Mouse (Mus musculus) hindbrain, postnatal 0 days (tissue): ENCODE measurements at regions not wholly inside any gene's neighbourhood (a gene's known extent, or its start where the extent isn't known, plus 50 kb on each side); places are given as distances from the start of the nearest gene placed in this dataset.

Source experiments
- ATAC-seq: fragments of 200-750 bp; cut with Nextera tagmentation; 2 replicates; pipeline ENCODE4 v1.8.0; 2017; ENCODE audit warnings: mild to moderate bottlenecking, moderate TSS enrichment, moderate library complexity
- DNase-seq: peaks from one replicate; pipeline ENCODE4 v3.0.0-alpha.2; 2015; ENCODE audit warnings: low spot score
- H3K27ac ChIP-seq: fragments of 300-500 bp; sonication (generic); 2 replicates; pipeline ENCODE4 v1.5.1; 2014; ENCODE audit warnings: mild to moderate bottlenecking
- H3K27me3 ChIP-seq: fragments of 300-500 bp; sonication (generic); 2 replicates; pipeline ENCODE4 v1.6.1; 2014; ENCODE audit warnings: low read length, mixed read lengths; ENCODE audit not compliant: insufficient read depth
- H3K36me3 ChIP-seq: fragments of 300-500 bp; sonication (generic); 2 replicates; pipeline ENCODE4 v1.6.1; 2014; ENCODE audit warnings: low read length, mixed read lengths; ENCODE audit not compliant: insufficient read depth
- H3K4me1 ChIP-seq: fragments of 300-500 bp; sonication (generic); 2 replicates; pipeline ENCODE4 v1.6.1; 2014; ENCODE audit warnings: antibody characterized with exemption, low read length, mixed read lengths; ENCODE audit not compliant: insufficient read depth
- H3K4me2 ChIP-seq: fragments of 300-500 bp; sonication (generic); 2 replicates; pipeline ENCODE4 v1.6.1; 2014; ENCODE audit warnings: low read depth, mild to moderate bottlenecking, low read length, moderate library complexity, mixed read lengths
- H3K4me3 ChIP-seq: fragments of 300-500 bp; sonication (generic); 2 replicates; pipeline ENCODE4 v1.5.1; 2014; ENCODE audit warnings: low read length
- H3K9ac ChIP-seq: fragments of 300-500 bp; sonication (generic); replicated peaks from 2 replicates; pipeline ENCODE4 v1.6.1; 2014; ENCODE audit warnings: mild to moderate bottlenecking, low read length, moderate library complexity, mixed read lengths
- H3K9me3 ChIP-seq: fragments of 300-500 bp; sonication (generic); 2 replicates; pipeline ENCODE4 v1.6.1; 2016; ENCODE audit warnings: low read length, mixed read lengths
- CTCF ChIP-seq: IDR thresholded peaks from 2 replicates; pipeline ENCODE4 v1.5.1; 2016; ENCODE audit warnings: antibody characterized with exemption, control low read depth, low read depth
- WGBS: fragments of 180-500 bp; shearing (Covaris S2); extraction: QIAGEN DNeasy Blood & Tissue Kit; methylation state at CpG from one replicate; pipeline ENCODE4 v1.1.7; 2014; 5-methylcytosine and 5-hydroxymethylcytosine counted together

DNA sequence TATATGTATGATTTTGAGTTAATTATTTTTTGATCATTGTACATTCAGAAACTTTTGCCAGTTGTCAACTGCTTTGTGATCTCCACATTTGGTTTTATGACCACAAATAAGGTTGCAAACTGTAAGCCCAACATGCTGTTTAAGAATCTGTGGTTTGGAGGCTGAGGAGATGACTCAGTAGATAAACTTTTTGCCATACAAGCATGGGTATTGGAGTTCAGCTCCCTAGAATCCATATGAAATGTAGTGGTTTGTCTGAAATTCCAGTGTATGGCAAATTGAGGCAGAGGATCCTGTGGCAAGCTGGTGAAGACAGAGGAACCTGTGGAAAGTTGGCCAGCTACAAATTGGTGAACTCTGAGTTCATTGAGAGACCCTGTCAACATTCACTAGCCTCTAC, 234.6 kb upstream of the Tbc1d5 start:
- Histone ChIP-seq H3K4me2 (no peak overlapping the region), H3K4me3 (no peak overlapping the region), H3K27me3 (no peaks in the 10 kb centered on the region), H3K27ac (no peak overlapping the region), H3K9me3 (no peaks in the 10 kb centered on the region), H3K9ac (no peak overlapping the region), H3K36me3 (no peaks in the 10 kb centered on the region), H3K4me1 (no peaks in the 10 kb centered on the region)
- ATAC-seq (no peak), DNase-seq (no peak)
- no peak for TF ChIP-seq CTCF

DNA sequence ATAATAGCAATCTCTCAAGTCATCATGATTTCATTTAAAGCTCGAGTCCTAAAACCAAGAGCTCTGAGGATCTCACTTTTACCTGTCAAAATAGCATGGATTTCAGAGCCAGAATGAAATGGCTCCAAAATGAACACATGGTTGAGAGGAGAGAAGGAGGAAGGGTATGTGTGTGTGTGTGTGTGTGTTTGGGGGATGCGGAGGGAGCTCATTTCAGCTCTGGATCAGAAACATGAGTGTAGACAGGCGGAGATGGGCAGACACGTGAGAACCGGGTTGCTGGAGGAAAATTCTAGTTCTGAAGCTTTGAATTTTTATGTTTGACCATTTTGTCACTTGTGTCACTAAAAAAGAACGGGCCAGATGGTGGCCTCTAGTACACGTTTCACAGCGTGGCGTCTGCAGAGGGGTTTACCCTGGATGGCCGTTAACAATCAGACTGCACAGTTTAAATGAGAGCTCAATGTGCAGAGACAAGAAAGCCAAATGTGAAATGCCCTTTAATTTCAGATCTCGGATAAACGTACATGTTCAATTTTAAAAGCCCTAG, 232.5 kb upstream of the Tbc1d5 start:
- 85% methylated on average over 12 of the region's 12 CpGs for WGBS

DNA sequence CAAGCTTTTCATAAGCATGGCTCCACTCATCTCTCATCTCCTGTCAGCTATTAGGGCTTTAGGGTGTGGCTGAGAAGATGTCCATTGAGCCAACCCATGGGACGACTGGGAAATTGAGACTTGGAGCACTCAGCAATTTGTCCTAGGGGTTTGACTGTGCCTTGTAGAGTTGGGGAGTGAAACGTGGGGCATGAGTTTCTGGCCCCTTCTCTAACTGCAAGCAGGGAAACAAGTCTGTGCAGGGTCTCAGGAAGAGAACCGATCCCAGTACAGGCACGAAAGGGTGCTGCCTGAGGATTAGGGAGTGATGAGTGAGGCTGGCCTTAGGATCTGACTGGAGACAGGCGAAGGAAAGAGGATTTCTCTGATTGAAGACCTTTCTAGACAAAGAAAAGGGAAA, 229.7 kb upstream of the Tbc1d5 start:
- Histone ChIP-seq H3K36me3 (no peaks in the 10 kb centered on the region), H3K9ac (no peak overlapping the region), H3K4me3 (no peak overlapping the region), H3K4me1 (no peaks in the 10 kb centered on the region), H3K27ac (no peak overlapping the region), H3K27me3 (no peaks in the 10 kb centered on the region), H3K9me3 (no peaks in the 10 kb centered on the region), H3K4me2 (no peak overlapping the region)
- DNase-seq (no peak), ATAC-seq (no peak)
- WGBS, result 68% methylated on average over 5 of the region's 5 CpGs
- TF ChIP-seq CTCF, result no peak

More for the DNA sequence above, 232.5 kb upstream of the Tbc1d5 start:
- H3K9ac ChIP-seq, result no peak overlapping the region
- H3K4me3 ChIP-seq, result no peak overlapping the region
- no peaks in the 10 kb centered on the region for H3K27me3 ChIP-seq
- H3K36me3 ChIP-seq, result no peaks in the 10 kb centered on the region
- H3K4me2 ChIP-seq, result no peak overlapping the region
- H3K27ac ChIP-seq, result no peak overlapping the region
- H3K4me1 ChIP-seq, result no peaks in the 10 kb centered on the region
- H3K9me3 ChIP-seq, result no peaks in the 10 kb centered on the region
- no peak for ATAC-seq
- TF ChIP-seq CTCF, result no peak
- DNase-seq, result no peak

- H3K27ac ChIP-seq, result no peak overlapping the region
- no peaks in the 10 kb centered on the region for H3K27me3 ChIP-seq
- no peaks in the 10 kb centered on the region for H3K36me3 ChIP-seq
- ATAC-seq (no peak), DNase-seq (no peak)
- H3K4me2 ChIP-seq, result no peak overlapping the region
- no peak overlapping the region for H3K9ac ChIP-seq
- no peak overlapping the region for H3K4me3 ChIP-seq
- H3K9me3 ChIP-seq, result no peaks in the 10 kb centered on the region
- 75% methylated on average over 3 of the region's 3 CpGs for WGBS
- no peak for TF ChIP-seq CTCF
- H3K4me1 ChIP-seq, result no peaks in the 10 kb centered on the region
These were observed 229.2 kb upstream of the Tbc1d5 start for GRCm38 (mm10) chr17:51408367-51408766.

DNA sequence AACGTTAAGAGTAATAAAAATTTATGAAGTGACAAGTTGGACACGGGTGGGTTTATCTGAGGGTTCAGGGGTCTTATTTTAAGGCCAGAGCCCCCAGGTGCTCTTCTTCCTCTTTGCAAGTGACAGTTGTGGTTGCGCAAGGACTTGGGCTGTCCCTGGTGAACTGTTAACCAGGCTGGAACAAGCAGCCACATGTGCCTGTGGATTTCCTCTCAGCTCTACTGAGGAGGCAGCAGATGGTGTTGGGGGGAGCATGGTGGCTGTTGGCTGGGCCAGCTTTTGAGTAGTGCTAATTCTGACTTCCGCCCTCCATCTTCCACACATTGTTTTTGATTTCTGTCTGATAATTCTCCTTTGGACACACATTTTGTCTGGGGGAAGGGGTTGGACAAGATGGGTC, 227.9 kb upstream of the Tbc1d5 start:
- no peaks in the 10 kb centered on the region for H3K36me3 ChIP-seq
- 87% methylated on average over 4 of the region's 4 CpGs for whole genome bisulfite sequencing
- no peak overlapping the region for H3K4me2 ChIP-seq
- no peak overlapping the region for H3K27ac ChIP-seq
- no peak overlapping the region for H3K9ac ChIP-seq
- ATAC-seq (no peak), DNase-seq (no peak)
- no peaks in the 10 kb centered on the region for H3K27me3 ChIP-seq
- no peaks in the 10 kb centered on the region for H3K9me3 ChIP-seq
- no peak for TF ChIP-seq CTCF
- H3K4me1 ChIP-seq, result no peaks in the 10 kb centered on the region
- H3K4me3 ChIP-seq, result no peak overlapping the region

GRCm38 (mm10) chr17:51405059-51405458, 225.9 kb upstream of the Tbc1d5 start:
- no peaks in the 10 kb centered on the region for H3K36me3 ChIP-seq
- no peaks in the 10 kb centered on the region for H3K9me3 ChIP-seq
- TF ChIP-seq CTCF, result no peak
- no peak overlapping the region for H3K4me3 ChIP-seq
- no peaks in the 10 kb centered on the region for H3K27me3 ChIP-seq
- H3K9ac ChIP-seq, result no peak overlapping the region
- H3K4me2 ChIP-seq, result no peak overlapping the region
- DNase-seq (no peak), ATAC-seq (no peak)
- WGBS, result 89% methylated on average over 3 of the region's 3 CpGs
- no peaks in the 10 kb centered on the region for H3K4me1 ChIP-seq
- no peak overlapping the region for H3K27ac ChIP-seq

DNA sequence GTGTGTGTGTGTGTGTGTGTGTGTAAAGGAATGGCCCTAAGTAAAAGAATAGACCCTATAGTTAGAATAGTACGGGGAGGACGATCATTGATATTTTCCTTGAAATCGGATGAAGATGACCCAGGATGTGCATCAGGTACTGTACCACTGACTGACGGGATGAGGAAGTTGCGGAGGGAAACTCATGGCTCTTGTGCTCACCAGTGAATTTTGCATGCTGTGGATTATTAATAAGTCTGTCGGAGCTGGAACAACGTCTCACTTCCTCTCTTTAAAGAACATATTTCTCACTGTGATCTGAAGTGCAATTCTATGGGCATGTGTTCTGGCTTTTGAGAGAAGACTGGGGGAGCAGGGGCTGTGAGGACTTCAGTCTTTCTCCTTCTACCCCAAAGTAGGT, 218.8 kb upstream of the Tbc1d5 start:
- no peak for TF ChIP-seq CTCF
- Histone ChIP-seq H3K4me2 (no peak overlapping the region), H3K27me3 (no peaks in the 10 kb centered on the region), H3K36me3 (no peaks in the 10 kb centered on the region), H3K4me3 (no peak overlapping the region), H3K9ac (no peak overlapping the region), H3K9me3 (no peaks in the 10 kb centered on the region), H3K4me1 (no peaks in the 10 kb centered on the region), H3K27ac (no peak overlapping the region)
- no peak for DNase-seq
- 81% methylated on average over 7 of the region's 7 CpGs for WGBS
- no peak for ATAC-seq
